Mouse (Mus musculus): Measurements from ENCODE around the gene Neurl4. TPM values are rescaled to one million over a fixed set of nuclear protein-coding genes. Genes with fewer than 3 reads are reported as not detected.

Neurl4 gene
- polyA plus RNA-seq, 1 experiment from 2014 or later = 16.7 TPM

GRCm38 (mm10) chr11:69867335-69867734 is 33.5 kb upstream of the Neurl4 start:
- DNase-seq (ENCODE audit: low spot score) = no peak
- no peaks in the 10 kb centered on the region for H3K27me3 ChIP-seq (replicated peaks; ENCODE audit: control insufficient read depth, insufficient read depth, low read length)
- H3K4me3 ChIP-seq (ENCODE audit: low read depth, low read length) = no peak overlapping the region
- no peaks in the 10 kb centered on the region for H3K9me3 ChIP-seq (replicated peaks; ENCODE audit: control insufficient read depth, low read length)
- no peak overlapping the region for H3K27ac ChIP-seq (ENCODE audit: low read depth, low read length)
- H3K9ac ChIP-seq (ENCODE audit: low read length) = no peak overlapping the region
- no peak overlapping the region for H3K4me2 ChIP-seq (ENCODE audit: low read length)
- no peaks in the 10 kb centered on the region for H3K4me1 ChIP-seq (ENCODE audit: control insufficient read depth, insufficient read depth, low read length)
- H3K36me3 ChIP-seq (ENCODE audit: control insufficient read depth, insufficient read depth, low read length) = no peaks in the 10 kb centered on the region
- no peak for ATAC-seq
- 66% methylated on average over 9 of the region's 9 CpGs for WGBS

DNA sequence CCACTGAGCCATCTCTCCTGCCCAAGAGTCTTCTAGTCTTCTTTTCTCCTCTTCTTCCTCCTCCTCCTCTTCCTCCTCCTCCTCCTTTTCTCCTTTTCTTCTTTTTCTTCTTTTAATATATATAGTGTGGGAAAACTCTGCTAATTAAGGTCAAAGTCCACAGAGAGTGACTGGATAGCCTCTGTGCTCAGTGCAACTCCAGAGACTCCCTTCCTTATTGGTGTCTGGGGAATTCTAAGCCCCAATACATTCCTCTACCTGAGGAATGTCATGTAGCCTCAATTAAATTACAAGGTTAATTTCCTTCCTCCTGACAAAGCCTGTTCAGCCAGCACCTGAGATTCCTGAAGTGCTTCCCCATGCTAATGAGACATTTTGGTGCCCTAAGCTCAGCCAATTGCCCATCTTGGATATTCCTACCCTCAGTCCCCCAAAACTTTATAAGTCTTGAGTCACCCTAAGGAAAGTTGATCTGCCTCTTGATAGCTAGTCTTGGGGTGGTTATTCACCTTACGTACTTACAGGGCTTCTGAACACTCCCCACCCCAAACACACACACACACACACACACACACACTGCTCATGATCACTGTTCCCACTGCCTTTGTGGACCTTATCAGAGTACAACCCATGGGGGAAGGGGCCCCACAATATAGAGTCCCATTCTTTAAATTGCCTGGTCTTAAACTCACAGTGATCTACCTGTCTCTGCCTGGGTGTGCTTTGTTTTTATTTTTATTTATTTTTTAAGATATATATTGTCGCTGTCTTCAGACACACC is 30.4 kb upstream of the Neurl4 start:
- Histone ChIP-seq H3K9ac (ENCODE audit: low read length) (no peak overlapping the region), H3K9me3 (replicated peaks; ENCODE audit: control insufficient read depth, low read length) (no peaks in the 10 kb centered on the region), H3K27me3 (replicated peaks; ENCODE audit: control insufficient read depth, insufficient read depth, low read length) (no peaks in the 10 kb centered on the region), H3K36me3 (ENCODE audit: control insufficient read depth, insufficient read depth, low read length) (no peaks in the 10 kb centered on the region), H3K27ac (ENCODE audit: low read depth, low read length) (no peak overlapping the region), H3K4me2 (ENCODE audit: low read length) (no peak overlapping the region), H3K4me3 (ENCODE audit: low read depth, low read length) (no peak overlapping the region), H3K4me1 (ENCODE audit: control insufficient read depth, insufficient read depth, low read length) (no peaks in the 10 kb centered on the region)
- DNase-seq (ENCODE audit: low spot score) (no peak), ATAC-seq (no peak)
- 91% methylated on average over 2 of the region's 2 CpGs for whole genome bisulfite sequencing

DNA sequence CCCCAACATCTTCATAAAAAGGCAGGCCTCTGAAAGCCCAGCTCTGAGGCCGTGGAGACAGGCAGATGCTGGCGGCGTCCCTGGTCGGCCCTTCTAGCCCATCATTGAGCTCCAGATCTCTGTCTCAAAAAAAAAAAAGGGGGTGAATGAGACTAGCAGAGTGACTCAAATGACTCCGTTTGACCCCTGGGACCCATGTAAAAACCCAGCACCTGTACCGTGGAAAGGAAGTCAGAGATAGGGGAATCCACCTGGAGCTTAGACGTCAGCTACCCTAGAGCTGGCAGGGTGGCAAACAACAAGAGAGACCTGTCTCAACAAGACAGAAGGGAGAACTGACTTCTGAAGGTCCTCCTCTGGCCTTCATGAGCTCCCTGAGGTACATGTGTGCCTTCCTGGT is 29.1 kb upstream of the Neurl4 start:
- ATAC-seq (no peak), DNase-seq (ENCODE audit: low spot score) (no peak)
- Histone ChIP-seq H3K4me3 (ENCODE audit: low read depth, low read length) (no peak overlapping the region), H3K27ac (ENCODE audit: low read depth, low read length) (no peak overlapping the region), H3K36me3 (ENCODE audit: control insufficient read depth, insufficient read depth, low read length) (no peaks in the 10 kb centered on the region), H3K27me3 (replicated peaks; ENCODE audit: control insufficient read depth, insufficient read depth, low read length) (no peaks in the 10 kb centered on the region), H3K4me2 (ENCODE audit: low read length) (no peak overlapping the region), H3K4me1 (ENCODE audit: control insufficient read depth, insufficient read depth, low read length) (no peaks in the 10 kb centered on the region), H3K9me3 (replicated peaks; ENCODE audit: control insufficient read depth, low read length) (no peaks in the 10 kb centered on the region), H3K9ac (ENCODE audit: low read length) (no peak overlapping the region)
- 89% methylated on average over 7 of the region's 7 CpGs for WGBS

DNA sequence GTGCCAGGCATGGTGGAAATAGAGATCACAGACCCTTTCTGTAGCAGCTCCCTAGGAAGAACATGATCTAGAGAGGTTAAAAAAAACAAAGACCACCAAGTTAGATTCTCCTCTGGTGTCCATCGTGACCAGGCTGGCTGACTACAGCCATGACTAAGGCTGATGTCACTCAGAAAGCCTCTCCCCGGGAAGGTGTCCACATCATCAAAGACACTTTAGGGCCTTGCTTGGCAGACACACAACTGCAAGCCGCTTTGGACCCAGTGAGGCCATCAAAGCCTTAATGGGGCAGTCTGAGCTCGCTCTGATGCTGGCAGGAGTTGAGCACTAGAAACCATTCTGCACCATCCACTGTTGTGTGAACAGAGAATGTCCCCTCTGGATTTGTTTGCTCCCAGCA is 28.4 kb upstream of the Neurl4 start:
- H3K27ac ChIP-seq (ENCODE audit: low read depth, low read length) = no peak overlapping the region
- WGBS = 77% methylated on average over 4 of the region's 4 CpGs
- no peak overlapping the region for H3K4me2 ChIP-seq (ENCODE audit: low read length)
- H3K4me1 ChIP-seq (ENCODE audit: control insufficient read depth, insufficient read depth, low read length) = no peaks in the 10 kb centered on the region
- no peaks in the 10 kb centered on the region for H3K36me3 ChIP-seq (ENCODE audit: control insufficient read depth, insufficient read depth, low read length)
- no peaks in the 10 kb centered on the region for H3K9me3 ChIP-seq (replicated peaks; ENCODE audit: control insufficient read depth, low read length)
- no peak overlapping the region for H3K4me3 ChIP-seq (ENCODE audit: low read depth, low read length)
- no peak for DNase-seq (ENCODE audit: low spot score)
- H3K9ac ChIP-seq (ENCODE audit: low read length) = no peak overlapping the region
- ATAC-seq = no peak
- H3K27me3 ChIP-seq (replicated peaks; ENCODE audit: control insufficient read depth, insufficient read depth, low read length) = no peaks in the 10 kb centered on the region

GRCm38 (mm10) chr11:69876186-69876585 is 24.7 kb upstream of the Neurl4 start:
- Histone ChIP-seq H3K9me3 (replicated peaks; ENCODE audit: control insufficient read depth, low read length) (no peaks in the 10 kb centered on the region), H3K4me2 (ENCODE audit: low read length) (no peak overlapping the region), H3K27me3 (replicated peaks; ENCODE audit: control insufficient read depth, insufficient read depth, low read length) (0 out of 2 replicates have a peak, but pooled peaks cover 7% of the 10 kb centered on the region), H3K4me1 (ENCODE audit: control insufficient read depth, insufficient read depth, low read length) (peaks cover 4% of the 10 kb centered on the region), H3K27ac (ENCODE audit: low read depth, low read length) (no peak overlapping the region), H3K4me3 (ENCODE audit: low read depth, low read length) (no peak overlapping the region), H3K9ac (ENCODE audit: low read length) (no peak overlapping the region), H3K36me3 (ENCODE audit: control insufficient read depth, insufficient read depth, low read length) (no peaks in the 10 kb centered on the region)
- DNase-seq (ENCODE audit: low spot score) (no peak), ATAC-seq (no peak)
- WGBS = 69% methylated on average over 7 of the region's 7 CpGs

DNA sequence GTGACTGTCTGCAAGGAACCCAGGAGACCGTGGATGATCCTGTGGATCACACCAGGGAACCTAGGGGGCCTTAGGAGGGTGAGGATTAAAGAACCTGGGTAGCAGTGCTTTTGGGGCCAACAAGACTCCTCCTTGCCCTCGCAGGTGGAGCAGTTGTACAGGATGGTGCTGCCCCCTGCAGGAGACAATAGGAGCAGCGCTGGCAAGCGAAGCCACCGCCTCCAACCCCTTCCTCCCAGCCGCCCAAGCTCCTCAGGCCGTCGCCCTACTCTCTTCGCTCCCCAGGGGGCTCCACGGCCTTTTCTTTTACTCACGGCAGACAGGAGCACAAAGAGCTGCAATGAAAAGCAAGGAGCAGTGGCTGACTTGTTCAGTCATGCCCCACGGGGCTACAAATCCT is 24.0 kb upstream of the Neurl4 start:
- WGBS = 1% methylated on average over 12 of the region's 12 CpGs
- H3K9ac ChIP-seq (ENCODE audit: low read length) = 0 out of 2 replicates have a peak overlapping the region, but pooled peaks have one; percentile 13

DNA sequence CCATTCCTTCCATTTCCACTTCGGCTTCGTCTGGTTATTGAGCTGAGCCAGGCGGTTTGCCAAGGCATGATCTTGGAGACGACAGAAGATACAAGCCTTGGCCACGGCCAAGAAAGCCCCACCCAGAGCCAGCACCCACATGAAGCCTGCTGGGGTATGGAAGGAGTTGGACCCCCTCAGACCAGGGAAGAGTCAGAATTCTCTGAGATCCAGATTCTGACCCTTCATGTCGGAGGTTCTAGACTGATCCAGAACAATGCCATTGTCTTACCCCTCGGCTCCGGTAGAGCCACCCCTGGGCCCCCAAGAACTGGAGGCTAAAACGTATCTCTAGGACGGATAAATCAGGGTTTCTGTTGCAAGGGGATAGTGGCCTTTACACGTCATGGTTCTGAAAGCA is 23.0 kb upstream of the Neurl4 start, which contains the start of gene Tmem95:
Gene Tmem95 (minus strand): TSS at position 141 of the 400 bp plus-strand sequence.
- Histone ChIP-seq H3K27ac (ENCODE audit: low read depth, low read length) (no peak within 1 kb of the TSS), H3K4me3 (ENCODE audit: low read depth, low read length) (no peak within 1 kb of the TSS), H3K4me1 (ENCODE audit: control insufficient read depth, insufficient read depth, low read length) (peaks cover 4% of the 10 kb centered on the region), H3K4me2 (ENCODE audit: low read length) (peak within 1 kb of the TSS; percentile 33; the same call in 1 of the 2 replicates), H3K9ac (ENCODE audit: low read length) (0 out of 2 replicates have a peak within 1 kb of the TSS, but pooled peaks have one; percentile 13), H3K36me3 (ENCODE audit: control insufficient read depth, insufficient read depth, low read length) (no peaks in the 10 kb centered on the region), H3K9me3 (replicated peaks; ENCODE audit: control insufficient read depth, low read length) (no peaks in the 10 kb centered on the region), H3K27me3 (replicated peaks; ENCODE audit: control insufficient read depth, insufficient read depth, low read length) (0 out of 2 replicates have a peak, but pooled peaks cover 7% of the 10 kb centered on the region)
- whole genome bisulfite sequencing = 88% methylated on average over 11 of the region's 11 CpGs
- DNase-seq (ENCODE audit: low spot score) (no peak), ATAC-seq (no peak)

More for the DNA sequence above, 24.0 kb upstream of the Neurl4 start:
- ATAC-seq (peak; percentile 33; the same call in 1 of the 2 replicates), DNase-seq (ENCODE audit: low spot score) (peak; percentile 84)
- H3K27me3 ChIP-seq (replicated peaks; ENCODE audit: control insufficient read depth, insufficient read depth, low read length) = 0 out of 2 replicates have a peak, but pooled peaks cover 7% of the 10 kb centered on the region
- no peak overlapping the region for H3K27ac ChIP-seq (ENCODE audit: low read depth, low read length)
- H3K4me1 ChIP-seq (ENCODE audit: control insufficient read depth, insufficient read depth, low read length) = peaks cover 4% of the 10 kb centered on the region
- H3K36me3 ChIP-seq (ENCODE audit: control insufficient read depth, insufficient read depth, low read length) = no peaks in the 10 kb centered on the region
- H3K4me3 ChIP-seq (ENCODE audit: low read depth, low read length) = no peak overlapping the region
- H3K9me3 ChIP-seq (replicated peaks; ENCODE audit: control insufficient read depth, low read length) = no peaks in the 10 kb centered on the region
- peak overlapping the region; percentile 33; the same call in 1 of the 2 replicates for H3K4me2 ChIP-seq (ENCODE audit: low read length)

DNA sequence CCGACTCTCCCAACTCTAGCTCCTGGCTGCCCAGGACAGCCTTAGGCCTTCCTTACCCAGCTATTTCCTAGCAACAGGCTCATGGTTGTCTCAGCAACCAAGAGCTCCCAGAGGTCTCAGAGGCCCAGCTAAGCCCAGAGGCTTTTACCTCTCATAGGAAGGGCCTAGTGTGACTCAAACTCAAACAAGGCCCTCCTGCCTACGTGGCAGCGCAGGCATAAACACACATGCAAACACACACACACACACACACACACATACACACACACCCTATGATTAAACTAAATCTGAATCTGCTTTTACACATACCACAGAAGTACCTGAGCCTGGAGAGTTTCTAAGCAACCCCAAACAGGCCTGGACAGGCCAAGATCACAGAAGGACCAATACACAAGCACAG is 22.5 kb upstream of the Neurl4 start:
- ATAC-seq (no peak), DNase-seq (ENCODE audit: low spot score) (no peak)
- H3K4me2 ChIP-seq (ENCODE audit: low read length) = no peak overlapping the region
- H3K27ac ChIP-seq (ENCODE audit: low read depth, low read length) = no peak overlapping the region
- H3K9ac ChIP-seq (ENCODE audit: low read length) = no peak overlapping the region
- H3K4me1 ChIP-seq (ENCODE audit: control insufficient read depth, insufficient read depth, low read length) = peaks cover 4% of the 10 kb centered on the region
- no peaks in the 10 kb centered on the region for H3K9me3 ChIP-seq (replicated peaks; ENCODE audit: control insufficient read depth, low read length)
- no peak overlapping the region for H3K4me3 ChIP-seq (ENCODE audit: low read depth, low read length)
- H3K36me3 ChIP-seq (ENCODE audit: control insufficient read depth, insufficient read depth, low read length) = no peaks in the 10 kb centered on the region
- WGBS = 91% methylated on average over 3 of the region's 3 CpGs
- 0 out of 2 replicates have a peak, but pooled peaks cover 7% of the 10 kb centered on the region for H3K27me3 ChIP-seq (replicated peaks; ENCODE audit: control insufficient read depth, insufficient read depth, low read length)

DNA sequence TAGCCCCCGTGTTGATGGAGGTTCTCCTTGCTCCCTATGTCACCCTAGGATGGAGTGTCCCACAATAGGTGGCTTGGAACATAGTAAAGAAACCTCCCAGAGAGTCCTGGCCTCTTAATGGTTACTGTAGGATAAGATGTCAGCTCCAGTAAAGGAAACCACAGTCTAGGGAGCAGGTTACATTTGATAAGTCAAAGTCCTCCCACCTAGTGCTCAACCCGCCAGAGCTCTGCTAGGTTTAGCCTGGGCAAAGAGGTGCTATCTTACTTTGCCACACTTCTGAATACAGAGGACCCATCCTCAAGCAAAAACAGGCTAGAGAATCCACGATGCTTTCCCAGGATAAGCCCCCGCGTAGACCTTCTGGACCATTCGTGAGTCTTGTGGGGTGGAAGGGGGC is 21.9 kb upstream of the Neurl4 start:
- Histone ChIP-seq H3K9ac (ENCODE audit: low read length) (no peak overlapping the region), H3K9me3 (replicated peaks; ENCODE audit: control insufficient read depth, low read length) (no peaks in the 10 kb centered on the region), H3K36me3 (ENCODE audit: control insufficient read depth, insufficient read depth, low read length) (no peaks in the 10 kb centered on the region), H3K4me3 (ENCODE audit: low read depth, low read length) (no peak overlapping the region), H3K4me2 (ENCODE audit: low read length) (no peak overlapping the region), H3K27ac (ENCODE audit: low read depth, low read length) (no peak overlapping the region), H3K4me1 (ENCODE audit: control insufficient read depth, insufficient read depth, low read length) (peaks cover 4% of the 10 kb centered on the region), H3K27me3 (replicated peaks; ENCODE audit: control insufficient read depth, insufficient read depth, low read length) (0 out of 2 replicates have a peak, but pooled peaks cover 7% of the 10 kb centered on the region)
- no peak for DNase-seq (ENCODE audit: low spot score)
- 88% methylated on average over 6 of the region's 6 CpGs for WGBS
- no peak for ATAC-seq
